Mouse (Mus musculus) liver, embryonic 14.5 days (tissue): ENCODE data around the gene Hacd4.

ENCODE experiments used
- CTCF ChIP-seq: IDR thresholded peaks from 2 replicates; pipeline ENCODE4 v1.5.1; 2016; ENCODE audit warnings: antibody characterized with exemption, low read depth, control low read depth
- EP300 ChIP-seq: IDR thresholded peaks from 2 replicates; pipeline ENCODE4 v1.6.1; 2016; ENCODE audit warnings: antibody characterized with exemption, low read depth

DNA sequence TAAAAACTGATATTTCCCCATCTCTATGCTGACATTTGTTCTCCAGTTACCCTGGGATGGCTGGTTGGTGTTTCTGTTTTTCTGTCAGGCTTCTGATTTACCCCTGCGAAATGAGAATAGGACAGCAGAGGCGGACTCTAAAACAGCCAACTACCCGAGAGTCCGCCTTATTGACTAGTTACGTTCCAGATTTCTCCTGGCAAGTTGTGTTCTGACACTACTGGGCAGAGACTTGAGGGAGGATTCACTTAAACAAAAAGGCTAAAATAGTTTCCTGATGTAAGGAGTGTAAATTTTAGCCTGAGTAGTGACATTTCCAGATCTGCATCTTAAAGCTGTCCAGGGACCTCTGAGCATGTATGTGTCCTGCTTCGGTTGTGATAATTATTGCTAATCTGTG lies 35.8 kb downstream of the Hacd4 start:
- no peak for TF ChIP-seq CTCF
- TF ChIP-seq EP300: no peak
